Mouse (Mus musculus) Muller cell, postnatal 12 days (primary cell): ENCODE data around the gene Rbm47.

ENCODE experiments used
- DNase-seq: peaks from one replicate; pipeline ENCODE4 v3.0.0-alpha.2; 2015; ENCODE audit errors: inconsistent ontology term

Gene Rbm47

GRCm38 (mm10) chr5:66067219-66067618, 105.7 kb downstream of the Rbm47 start:
- DNase-seq, result no peak

DNA sequence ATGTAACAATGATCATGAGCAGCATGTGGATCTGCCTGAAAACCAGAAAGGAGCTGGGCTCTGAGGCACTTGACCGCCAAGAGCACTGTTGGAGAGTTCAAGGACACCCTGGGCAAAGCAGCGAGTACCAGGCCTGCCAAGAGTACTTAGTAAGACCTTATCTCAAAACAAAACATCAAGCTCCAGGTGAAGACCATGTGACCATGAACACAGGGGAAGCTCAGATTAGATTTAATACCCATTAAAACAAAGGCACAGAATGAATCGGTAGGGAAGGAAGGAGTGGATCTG, 110.0 kb downstream of the Rbm47 start:
- no peak for DNase-seq

DNA sequence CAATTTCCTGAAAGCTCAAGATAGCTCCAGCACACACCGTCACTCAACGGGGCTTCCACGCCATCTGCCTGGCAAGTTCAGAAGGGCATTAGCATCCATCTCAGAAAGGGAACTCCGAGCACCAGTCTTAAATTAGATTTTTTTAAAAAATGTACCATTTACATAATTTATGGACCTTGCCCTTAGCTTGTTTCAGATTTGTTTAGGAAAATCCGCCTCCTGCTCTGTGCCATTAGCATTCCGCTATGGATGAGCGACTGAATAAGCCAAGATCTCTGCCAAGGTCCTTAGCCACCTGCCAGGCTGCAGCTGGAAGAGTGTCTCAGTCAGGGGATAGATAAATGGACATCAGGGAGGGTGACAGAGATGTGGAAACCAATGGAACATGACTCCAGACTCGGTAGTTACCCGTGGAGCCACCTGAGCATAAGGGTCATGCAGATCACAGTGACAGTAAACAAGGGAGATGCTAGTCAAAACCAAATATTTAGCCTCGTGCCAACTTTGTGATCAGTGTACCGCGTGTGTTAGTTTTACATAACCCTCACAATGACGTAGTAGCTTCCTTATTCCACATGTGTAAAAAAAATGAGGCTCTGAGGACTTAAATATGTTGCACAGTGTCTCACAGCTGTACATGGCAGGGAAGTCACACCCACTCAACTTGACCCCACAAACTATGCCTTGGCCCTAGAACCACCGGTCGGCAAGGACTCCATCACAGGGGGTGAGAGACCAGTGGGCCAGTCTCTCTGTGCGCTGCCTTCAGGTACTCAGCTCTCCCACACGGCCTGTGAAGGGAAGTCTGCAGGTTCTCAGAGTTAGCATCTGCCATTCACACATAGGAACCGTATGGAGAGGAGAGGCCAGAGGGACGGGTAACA, 110.6 kb downstream of the Rbm47 start:
- no peak for DNase-seq

GRCm38 (mm10) chr5:66061667-66062045, 111.3 kb downstream of the Rbm47 start:
- DNase-seq, result no peak

GRCm38 (mm10) chr5:66058844-66059243, 114.1 kb downstream of the Rbm47 start:
- no peak for DNase-seq

DNA sequence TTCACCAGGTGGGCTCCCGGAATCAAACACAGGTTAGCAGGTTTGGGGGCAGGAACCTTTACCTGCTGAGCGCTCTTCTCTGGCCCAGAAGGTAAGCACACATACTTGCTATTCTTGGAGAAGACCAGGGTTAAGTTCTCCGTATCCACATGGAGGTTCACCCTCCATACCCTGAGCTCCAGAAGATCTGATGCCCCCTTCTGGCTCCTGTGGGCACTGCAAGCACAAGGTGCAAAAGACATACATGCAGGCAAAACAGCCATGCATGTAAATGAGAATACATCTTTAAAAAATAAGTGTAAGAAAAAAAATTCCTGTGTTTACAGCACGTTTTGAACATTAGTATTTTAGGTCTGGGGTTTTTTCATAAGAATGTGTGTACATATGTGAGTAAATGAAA, 116.2 kb downstream of the Rbm47 start:
- DNase-seq, result no peak

GRCm38 (mm10) chr5:66054394-66054793, 118.5 kb downstream of the Rbm47 start:
- DNase-seq, result no peak

DNA sequence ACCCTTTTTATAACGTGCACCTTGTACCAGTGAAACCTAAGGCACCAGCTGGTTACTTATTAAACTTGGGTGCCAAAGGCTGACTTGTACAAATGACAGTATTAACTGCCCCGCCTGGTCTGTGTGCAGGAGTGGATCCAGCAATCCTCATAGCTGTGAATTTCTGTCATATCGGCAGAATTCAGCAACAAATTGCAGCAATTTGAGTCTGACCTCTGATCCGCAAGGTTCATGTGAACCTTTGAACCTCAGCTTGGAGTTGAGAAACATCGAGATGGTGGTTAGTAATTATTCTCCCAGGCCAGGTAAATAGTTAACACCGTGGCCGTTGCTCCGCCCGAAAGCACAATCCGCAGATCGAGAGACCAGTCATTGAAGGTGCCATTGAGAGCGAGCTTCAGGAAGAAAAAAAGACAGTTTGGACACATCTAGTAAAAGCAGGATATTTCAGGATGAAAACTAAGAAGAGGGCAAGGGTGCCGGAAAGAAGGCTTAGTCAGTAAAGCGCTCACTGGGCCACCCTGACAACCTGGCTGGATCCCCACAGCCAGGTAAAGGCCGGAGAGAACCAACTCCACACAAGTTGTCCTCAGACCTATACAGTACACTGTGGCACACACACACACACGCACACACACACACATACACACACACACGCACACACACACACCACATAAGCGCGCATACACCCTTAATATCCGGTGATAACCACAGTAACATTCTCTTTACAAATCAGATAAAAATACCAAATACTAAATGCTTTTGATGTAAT, 120.0 kb downstream of the Rbm47 start:
- no peak for DNase-seq

GRCm38 (mm10) chr5:66050841-66051240, 122.1 kb downstream of the Rbm47 start:
- DNase-seq, result no peak

- no peak for DNase-seq
These were observed 126.6 kb downstream of the Rbm47 start for GRCm38 (mm10) chr5:66046356-66046755.

- no peak for DNase-seq
These were observed 129.0 kb downstream of the Rbm47 start for GRCm38 (mm10) chr5:66043897-66044296.

- DNase-seq, result no peak
These were observed 130.1 kb downstream of the Rbm47 start for GRCm38 (mm10) chr5:66042651-66043340.

DNA sequence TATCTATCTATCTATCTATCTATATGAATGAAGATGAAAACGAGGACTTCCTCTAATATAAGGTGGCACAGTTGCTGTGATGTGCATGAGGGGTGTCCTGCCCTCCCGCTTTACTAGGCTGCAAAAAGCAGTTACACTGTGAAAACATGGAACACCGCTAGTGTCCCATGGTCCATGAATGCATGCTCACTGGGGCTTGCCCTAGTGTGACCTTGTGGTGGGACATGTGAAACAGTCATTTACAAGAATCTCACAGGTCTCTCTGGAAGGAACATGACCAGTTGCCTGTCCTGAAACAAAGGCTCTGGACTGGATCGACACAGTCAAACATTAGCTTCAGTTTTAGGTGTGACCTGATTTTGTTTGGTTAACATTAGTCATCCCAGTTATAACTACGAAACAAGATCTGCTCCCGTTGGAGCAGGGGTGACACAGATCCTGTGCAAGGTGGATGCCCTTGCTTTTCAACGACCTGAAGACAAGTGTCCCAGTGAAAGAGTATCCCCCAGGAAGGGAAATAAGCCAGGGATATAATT, 132.1 kb downstream of the Rbm47 start:
- DNase-seq, result no peak

- DNase-seq, result no peak
These were observed 133.1 kb downstream of the Rbm47 start for GRCm38 (mm10) chr5:66039813-66040212.

- no peak for DNase-seq
These were observed 135.9 kb downstream of the Rbm47 start for GRCm38 (mm10) chr5:66037066-66037465.

DNA sequence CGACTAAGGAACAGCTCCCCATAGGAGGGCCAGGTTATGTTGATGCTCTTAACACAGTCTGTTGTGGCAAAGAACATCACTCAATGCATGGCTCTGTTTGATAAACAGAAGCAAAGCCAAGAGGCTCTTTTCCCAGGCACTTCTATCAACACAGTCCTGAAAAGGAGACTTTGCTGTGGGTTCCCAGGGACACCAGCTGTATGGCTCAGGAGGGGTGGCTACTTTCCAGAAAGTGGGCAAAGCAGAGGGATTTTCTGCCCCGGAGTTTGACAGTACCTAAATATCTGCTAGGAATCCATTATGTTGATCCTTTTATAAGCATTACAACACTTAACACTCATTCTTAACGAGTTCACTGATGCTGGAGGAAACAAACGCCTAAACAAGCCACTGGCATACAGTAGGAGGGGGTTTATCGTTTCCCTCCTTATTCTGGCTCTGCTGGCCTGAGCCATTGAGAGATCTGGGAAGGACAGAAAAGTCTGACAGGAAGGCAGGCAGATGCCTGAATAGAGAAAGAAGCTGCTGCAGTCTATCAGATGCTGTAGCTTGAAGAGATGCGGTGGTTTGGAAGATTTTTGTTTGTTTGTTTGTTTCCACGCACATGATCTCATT, 136.4 kb downstream of the Rbm47 start:
- no peak for DNase-seq

- no peak for DNase-seq
These were observed 138.3 kb downstream of the Rbm47 start for GRCm38 (mm10) chr5:66034375-66035195.

DNA sequence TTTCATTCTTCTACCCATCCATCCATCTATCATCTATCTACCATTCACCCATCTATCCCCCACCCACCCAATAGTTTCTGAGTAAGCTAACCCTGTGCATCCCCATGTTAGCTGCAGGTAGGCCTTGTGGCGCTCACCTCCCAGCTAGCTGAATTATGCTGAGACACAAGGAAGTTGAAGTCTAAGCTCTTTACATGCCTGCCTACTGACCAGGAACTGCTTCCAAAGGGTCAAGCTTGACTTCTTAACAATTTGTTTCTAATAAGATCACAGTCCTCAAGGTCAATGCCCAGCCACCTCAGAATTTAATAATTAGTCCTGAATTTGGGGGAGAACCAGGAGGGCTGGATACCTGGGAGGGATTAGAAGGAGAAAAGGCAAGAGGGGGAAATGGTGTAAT, 140.1 kb downstream of the Rbm47 start:
- DNase-seq, result no peak

- DNase-seq, result no peak
These were observed 141.2 kb downstream of the Rbm47 start for GRCm38 (mm10) chr5:66031699-66032098.

GRCm38 (mm10) chr5:66028232-66028631, 144.7 kb downstream of the Rbm47 start:
- DNase-seq, result no peak

- no peak for DNase-seq
These were observed 145.7 kb downstream of the Rbm47 start for GRCm38 (mm10) chr5:66027206-66027605.
